Mouse (Mus musculus): ENCODE results near the gene Dhx37.

- TF ChIP-seq GATA1 (IDR thresholded peaks at IDR 0.05; ENCODE audit: borderline replicate concordance, low read length) (no peak), FLI1 (IDR thresholded peaks at IDR 0.05; ENCODE audit: low read length) (no peak)
Observed at GRCm38 (mm10) chr5:125476286-125476625, 42.3 kb upstream of the Dhx37 start.
